Mouse (Mus musculus): Measurements from ENCODE around the gene Supt7l. TPM values are rescaled to one million over a fixed set of nuclear protein-coding genes. Genes with fewer than 3 reads are reported as not detected.

Supt7l gene
- polyA plus RNA-seq, 1 experiment from 2014 or later, result 27.0 TPM

GRCm38 (mm10) chr5:31563905-31564304 is 36.3 kb upstream of the Supt7l start:
- Histone ChIP-seq H3K4me2 (ENCODE audit: low read depth, severe bottlenecking) (no peak overlapping the region), H3K27me3 (ENCODE audit: control insufficient read depth, insufficient read depth, low read length) (no peaks in the 10 kb centered on the region), H3K9me3 (ENCODE audit: control insufficient read depth, low read length) (no peaks in the 10 kb centered on the region), H3K4me1 (ENCODE audit: control insufficient read depth, insufficient read depth, low read length) (no peaks in the 10 kb centered on the region), H3K9ac (ENCODE audit: low read length) (no peak overlapping the region), H3K36me3 (ENCODE audit: control insufficient read depth, insufficient read depth, low read length) (peaks cover 3% of the 10 kb centered on the region; the same call in 1 of the 2 replicates), H3K4me3 (ENCODE audit: low read depth, low read length) (no peak overlapping the region), H3K27ac (replicated peaks; ENCODE audit: low read depth, low read length) (no peak overlapping the region)
- ATAC-seq (ENCODE audit: insufficient number of reproducible peaks, low FRiP score, low TSS enrichment, low read depth) (no peak), DNase-seq (ENCODE audit: low spot score) (no peak)
- WGBS, result 31% methylated on average over 7 of the region's 7 CpGs

DNA sequence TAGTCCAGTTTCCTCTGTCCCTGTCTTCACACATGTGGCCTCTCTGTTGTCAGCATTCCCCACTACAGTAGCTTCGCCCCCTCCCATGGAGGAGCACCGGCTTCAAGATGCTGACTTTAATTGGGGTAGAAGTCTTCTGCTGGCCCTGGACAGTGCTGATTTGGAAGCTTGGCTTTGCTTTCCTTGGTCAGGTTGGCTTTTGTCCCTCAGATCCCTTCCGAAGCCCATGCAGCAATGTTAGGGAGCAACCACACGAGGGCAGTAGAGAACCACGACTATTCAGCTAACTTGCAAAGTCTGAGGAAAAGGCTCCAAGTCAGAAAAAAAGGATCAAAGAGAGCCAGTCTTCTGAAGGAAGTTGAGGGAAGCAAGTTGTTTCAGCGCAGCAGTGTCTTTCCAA is 35.9 kb upstream of the Supt7l start:
- H3K9ac ChIP-seq (ENCODE audit: low read length), result no peak overlapping the region
- H3K4me1 ChIP-seq (ENCODE audit: control insufficient read depth, insufficient read depth, low read length), result no peaks in the 10 kb centered on the region
- ATAC-seq (ENCODE audit: insufficient number of reproducible peaks, low FRiP score, low TSS enrichment, low read depth) (no peak), DNase-seq (ENCODE audit: low spot score) (peak; percentile 87)
- 10% methylated on average over 6 of the region's 6 CpGs for WGBS
- H3K27me3 ChIP-seq (ENCODE audit: control insufficient read depth, insufficient read depth, low read length), result no peaks in the 10 kb centered on the region
- peaks cover 3% of the 10 kb centered on the region; the same call in 1 of the 2 replicates for H3K36me3 ChIP-seq (ENCODE audit: control insufficient read depth, insufficient read depth, low read length)
- H3K4me3 ChIP-seq (ENCODE audit: low read depth, low read length), result no peak overlapping the region
- H3K9me3 ChIP-seq (ENCODE audit: control insufficient read depth, low read length), result no peaks in the 10 kb centered on the region
- H3K27ac ChIP-seq (replicated peaks; ENCODE audit: low read depth, low read length), result no peak overlapping the region
- no peak overlapping the region for H3K4me2 ChIP-seq (ENCODE audit: low read depth, severe bottlenecking)

DNA sequence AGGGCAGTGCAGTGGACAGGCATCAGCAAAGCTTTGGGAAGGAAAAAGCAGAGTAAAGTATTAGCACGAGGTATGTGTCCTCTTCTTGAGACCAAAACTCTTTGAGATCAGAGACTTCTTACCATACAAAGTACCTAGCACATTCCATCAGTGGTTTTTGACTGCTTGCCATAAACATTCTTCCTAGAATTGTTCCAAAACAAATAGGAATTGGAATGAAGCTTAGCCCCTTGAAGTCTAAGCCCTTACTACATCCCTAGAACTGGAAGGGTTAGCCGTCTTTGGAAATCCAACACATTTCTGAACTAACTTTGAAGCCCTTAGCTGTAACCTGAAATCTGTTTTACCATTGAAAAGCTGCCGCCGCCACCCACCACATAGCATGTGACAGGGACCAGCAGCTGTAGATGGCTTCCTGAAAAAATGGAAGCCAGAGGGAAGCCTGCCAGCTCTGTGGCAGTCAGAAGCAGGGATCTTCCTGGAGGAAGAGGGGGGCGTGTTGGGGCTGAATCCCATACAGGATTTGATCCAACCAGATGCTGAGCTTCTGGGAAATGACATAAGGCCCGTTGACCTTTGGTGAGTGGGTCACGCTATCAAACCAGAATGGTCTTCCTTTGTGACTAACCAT is 34.5 kb upstream of the Supt7l start:
- Histone ChIP-seq H3K27me3 (ENCODE audit: control insufficient read depth, insufficient read depth, low read length) (no peaks in the 10 kb centered on the region), H3K4me1 (ENCODE audit: control insufficient read depth, insufficient read depth, low read length) (no peaks in the 10 kb centered on the region), H3K27ac (replicated peaks; ENCODE audit: low read depth, low read length) (no peak overlapping the region), H3K9me3 (ENCODE audit: control insufficient read depth, low read length) (no peaks in the 10 kb centered on the region), H3K9ac (ENCODE audit: low read length) (no peak overlapping the region), H3K4me3 (ENCODE audit: low read depth, low read length) (no peak overlapping the region), H3K36me3 (ENCODE audit: control insufficient read depth, insufficient read depth, low read length) (peaks cover 3% of the 10 kb centered on the region; the same call in 1 of the 2 replicates), H3K4me2 (ENCODE audit: low read depth, severe bottlenecking) (no peak overlapping the region)
- ATAC-seq (ENCODE audit: insufficient number of reproducible peaks, low FRiP score, low TSS enrichment, low read depth) (no peak), DNase-seq (ENCODE audit: low spot score) (no peak)
- 85% methylated on average over 7 of the region's 7 CpGs for WGBS

GRCm38 (mm10) chr5:31560352-31560751 is 32.7 kb upstream of the Supt7l start:
- no peak for ATAC-seq (ENCODE audit: insufficient number of reproducible peaks, low FRiP score, low TSS enrichment, low read depth)

DNA sequence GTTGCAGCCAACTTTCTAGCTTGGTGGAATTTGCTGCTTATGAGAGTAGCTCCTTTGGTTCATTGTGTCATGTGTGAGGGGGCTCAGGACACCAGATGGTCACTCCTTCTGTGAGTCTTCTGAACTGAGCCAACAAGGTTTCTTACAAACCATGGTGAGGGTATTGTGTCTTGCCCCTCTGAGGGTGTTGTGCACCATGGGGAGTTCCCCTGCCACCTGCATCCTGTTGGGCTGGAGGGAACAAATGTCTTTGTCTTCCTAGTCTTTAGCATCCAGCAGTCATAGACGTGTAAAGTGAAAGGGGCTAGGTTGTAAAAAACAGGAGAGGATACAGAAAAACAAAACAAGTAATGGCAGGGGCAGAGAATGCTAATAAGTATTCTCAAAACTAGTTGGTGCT is 31.8 kb upstream of the Supt7l start:
- Histone ChIP-seq H3K4me2 (ENCODE audit: low read depth, severe bottlenecking) (no peak overlapping the region), H3K4me3 (ENCODE audit: low read depth, low read length) (no peak overlapping the region), H3K27ac (replicated peaks; ENCODE audit: low read depth, low read length) (no peak overlapping the region), H3K27me3 (ENCODE audit: control insufficient read depth, insufficient read depth, low read length) (no peaks in the 10 kb centered on the region), H3K9ac (ENCODE audit: low read length) (no peak overlapping the region), H3K36me3 (ENCODE audit: control insufficient read depth, insufficient read depth, low read length) (peaks cover 5% of the 10 kb centered on the region), H3K9me3 (ENCODE audit: control insufficient read depth, low read length) (no peaks in the 10 kb centered on the region), H3K4me1 (ENCODE audit: control insufficient read depth, insufficient read depth, low read length) (no peaks in the 10 kb centered on the region)
- WGBS, result 43% methylated on average over 1 of the region's 1 CpGs
- ATAC-seq (ENCODE audit: insufficient number of reproducible peaks, low FRiP score, low TSS enrichment, low read depth) (no peak), DNase-seq (ENCODE audit: low spot score) (no peak)

More at GRCm38 (mm10) chr5:31560352-31560751, 32.7 kb upstream of the Supt7l start:
- H3K9me3 ChIP-seq (ENCODE audit: control insufficient read depth, low read length), result no peaks in the 10 kb centered on the region
- no peaks in the 10 kb centered on the region for H3K4me1 ChIP-seq (ENCODE audit: control insufficient read depth, insufficient read depth, low read length)
- H3K4me3 ChIP-seq (ENCODE audit: low read depth, low read length), result no peak overlapping the region
- H3K27ac ChIP-seq (replicated peaks; ENCODE audit: low read depth, low read length), result no peak overlapping the region
- no peak overlapping the region for H3K9ac ChIP-seq (ENCODE audit: low read length)
- H3K27me3 ChIP-seq (ENCODE audit: control insufficient read depth, insufficient read depth, low read length), result no peaks in the 10 kb centered on the region
- no peak for DNase-seq (ENCODE audit: low spot score)
- no peak overlapping the region for H3K4me2 ChIP-seq (ENCODE audit: low read depth, severe bottlenecking)
- 91% methylated on average over 2 of the region's 2 CpGs for WGBS
- peaks cover 5% of the 10 kb centered on the region for H3K36me3 ChIP-seq (ENCODE audit: control insufficient read depth, insufficient read depth, low read length)

DNA sequence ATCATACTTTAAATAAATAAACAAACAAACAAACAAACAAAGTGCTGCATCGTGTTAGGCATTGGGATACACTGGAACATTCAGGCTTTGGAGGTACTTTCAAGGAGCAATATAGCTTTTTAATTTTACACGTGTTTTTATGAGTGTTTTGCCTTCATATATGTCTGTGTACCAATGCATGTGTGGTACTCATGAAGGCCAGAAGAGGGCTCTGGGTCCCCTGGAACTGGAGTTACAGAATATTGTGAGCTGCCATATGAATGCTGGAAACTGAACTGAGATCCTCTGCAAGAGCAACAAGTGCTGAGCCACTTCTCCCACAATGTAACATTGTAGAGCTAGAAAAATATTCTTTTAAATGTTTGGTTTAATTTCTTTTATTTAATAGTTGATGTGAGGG is 7.6 kb upstream of the Supt7l start:
- Histone ChIP-seq H3K27ac (replicated peaks; ENCODE audit: low read depth, low read length) (no peak overlapping the region), H3K4me1 (ENCODE audit: control insufficient read depth, insufficient read depth, low read length) (no peaks in the 10 kb centered on the region), H3K4me3 (ENCODE audit: low read depth, low read length) (no peak overlapping the region), H3K9me3 (ENCODE audit: control insufficient read depth, low read length) (no peaks in the 10 kb centered on the region), H3K4me2 (ENCODE audit: low read depth, severe bottlenecking) (no peak overlapping the region), H3K36me3 (ENCODE audit: control insufficient read depth, insufficient read depth, low read length) (peaks cover 8% of the 10 kb centered on the region; the same call in 1 of the 2 replicates), H3K27me3 (ENCODE audit: control insufficient read depth, insufficient read depth, low read length) (no peaks in the 10 kb centered on the region), H3K9ac (ENCODE audit: low read length) (no peak overlapping the region)
- WGBS, result 89% methylated on average over 2 of the region's 2 CpGs
- DNase-seq (ENCODE audit: low spot score), result no peak
- ATAC-seq (ENCODE audit: insufficient number of reproducible peaks, low FRiP score, low TSS enrichment, low read depth), result no peak

- Histone ChIP-seq H3K36me3 (ENCODE audit: control insufficient read depth, insufficient read depth, low read length) (peaks cover 8% of the 10 kb centered on the region; the same call in 1 of the 2 replicates), H3K9ac (ENCODE audit: low read length) (no peak overlapping the region), H3K27me3 (ENCODE audit: control insufficient read depth, insufficient read depth, low read length) (no peaks in the 10 kb centered on the region), H3K4me2 (ENCODE audit: low read depth, severe bottlenecking) (no peak overlapping the region), H3K9me3 (ENCODE audit: control insufficient read depth, low read length) (no peaks in the 10 kb centered on the region), H3K4me1 (ENCODE audit: control insufficient read depth, insufficient read depth, low read length) (peaks cover 6% of the 10 kb centered on the region; the same call in 1 of the 2 replicates), H3K27ac (replicated peaks; ENCODE audit: low read depth, low read length) (no peak overlapping the region), H3K4me3 (ENCODE audit: low read depth, low read length) (no peak overlapping the region)
- ATAC-seq (ENCODE audit: insufficient number of reproducible peaks, low FRiP score, low TSS enrichment, low read depth) (no peak), DNase-seq (ENCODE audit: low spot score) (no peak)
- WGBS, result 69% methylated on average over 2 of the region's 2 CpGs
Observed at GRCm38 (mm10) chr5:31528560-31528959, 953 bp upstream of the Supt7l start.

DNA sequence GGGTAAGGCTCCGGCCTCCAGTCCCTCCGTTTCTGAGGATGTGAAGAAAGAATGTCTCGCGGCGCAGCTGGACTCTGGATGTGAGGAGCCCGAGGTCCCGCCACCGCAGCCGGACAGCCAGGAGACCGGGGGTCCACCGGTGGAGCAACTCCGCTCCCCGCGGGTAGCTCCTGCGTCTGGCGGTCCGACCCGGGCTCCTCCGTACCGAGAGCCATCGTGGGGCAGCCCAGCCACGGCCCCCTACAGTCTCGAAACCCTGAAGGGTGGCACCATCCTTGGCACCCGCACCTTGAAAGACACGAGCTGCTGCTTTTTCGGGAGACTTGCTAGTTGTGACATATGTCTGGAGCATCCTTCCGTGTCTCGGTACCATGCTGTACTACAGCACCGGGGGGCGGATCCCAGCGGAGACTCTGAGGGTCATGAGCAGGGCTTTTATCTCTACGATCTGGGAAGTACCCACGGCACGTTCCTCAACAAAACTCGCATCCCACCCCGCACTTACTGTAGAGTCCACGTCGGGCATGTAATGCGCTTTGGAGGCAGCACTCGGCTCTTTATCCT is 408 bp downstream of the Supt7l start:
- DNase-seq (ENCODE audit: low spot score) (no peak), ATAC-seq (ENCODE audit: insufficient number of reproducible peaks, low FRiP score, low TSS enrichment, low read depth) (0 out of 2 replicates have a peak, but pooled peaks have one; percentile 17)
- Histone ChIP-seq H3K4me3 (ENCODE audit: low read depth, low read length) (peak overlapping the region; percentile 98), H3K27me3 (ENCODE audit: control insufficient read depth, insufficient read depth, low read length) (no peaks in the 10 kb centered on the region), H3K4me1 (ENCODE audit: control insufficient read depth, insufficient read depth, low read length) (peaks cover 6% of the 10 kb centered on the region; the same call in 1 of the 2 replicates), H3K27ac (replicated peaks; ENCODE audit: low read depth, low read length) (no peak overlapping the region), H3K9ac (ENCODE audit: low read length) (peak overlapping the region; percentile 90), H3K4me2 (ENCODE audit: low read depth, severe bottlenecking) (peak overlapping the region; percentile 97), H3K9me3 (ENCODE audit: control insufficient read depth, low read length) (no peaks in the 10 kb centered on the region), H3K36me3 (ENCODE audit: control insufficient read depth, insufficient read depth, low read length) (peaks cover 9% of the 10 kb centered on the region; the same call in 1 of the 2 replicates)
- 5% methylated on average over 40 of the region's 40 CpGs for WGBS

All from limb, embryonic 11.5 days (tissue).